Mouse (Mus musculus): ENCODE data around the gene Garnl3. TPM values are rescaled to one million over a fixed set of nuclear protein-coding genes. Genes with fewer than 3 reads are reported as not detected.
A peak's percentile ranks its signal among the peaks of the same experiment; 100 is the strongest.

The Garnl3 gene
- polyA plus RNA-seq, 1 experiment from 2014 or later, result 10.9 TPM

DNA sequence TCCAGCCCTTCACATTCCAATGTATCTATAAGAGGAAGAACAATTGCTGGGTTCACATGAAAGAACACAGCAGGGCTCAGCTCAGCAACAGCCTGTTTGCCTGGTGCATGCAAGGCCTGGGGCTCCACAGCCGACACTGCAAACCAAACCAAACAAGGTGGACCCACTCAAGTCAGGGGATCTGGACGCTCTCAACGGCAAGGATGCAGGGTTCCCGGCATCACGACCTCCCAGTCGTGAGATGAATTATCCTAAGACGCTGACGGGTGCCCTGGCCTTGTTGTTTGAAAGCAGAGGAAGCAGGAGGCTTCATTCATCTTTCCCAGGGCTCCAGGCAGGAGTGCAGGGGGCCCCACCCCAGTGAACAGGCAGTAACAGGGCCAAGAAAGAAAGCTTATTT, 145.6 kb downstream of the Garnl3 start:
- Histone ChIP-seq H3K27ac (ENCODE audit: low read length) (no peak overlapping the region), H3K36me3 (ENCODE audit: insufficient read depth, low read length) (no peaks in the 10 kb centered on the region), H3K9me3 (ENCODE audit: low read length) (no peaks in the 10 kb centered on the region), H3K4me2 (replicated peaks; ENCODE audit: low read depth, low read length) (no peak overlapping the region), H3K4me3 (ENCODE audit: low read length) (no peak overlapping the region), H3K27me3 (ENCODE audit: insufficient read depth, low read length) (no peaks in the 10 kb centered on the region), H3K9ac (replicated peaks; ENCODE audit: low read length) (no peak overlapping the region), H3K4me1 (ENCODE audit: insufficient read depth, low read length) (peaks cover 15% of the 10 kb centered on the region)
- ATAC-seq (ENCODE audit: low FRiP score, low TSS enrichment), result no peak
- 73% methylated on average over 8 of the region's 8 CpGs for WGBS

DNA sequence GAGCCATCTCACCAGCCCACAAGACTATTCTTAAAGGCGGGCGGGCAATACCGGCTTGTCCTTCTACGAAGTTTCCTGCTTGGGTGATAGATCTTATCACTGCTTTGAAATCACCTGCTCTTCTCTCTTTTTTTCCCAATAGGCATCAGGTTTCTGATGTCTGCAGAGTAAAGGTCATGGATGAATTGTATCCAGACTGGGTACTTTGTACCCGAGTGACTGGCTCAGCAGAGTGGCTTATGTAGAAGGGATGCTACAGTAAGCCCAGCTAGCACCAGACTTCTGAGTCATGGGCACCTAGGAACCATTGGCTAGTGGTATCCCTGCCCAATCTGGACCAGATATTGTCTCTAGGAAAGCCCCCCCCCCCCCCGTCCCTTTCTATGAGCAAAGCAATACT, 147.8 kb downstream of the Garnl3 start:
- no peak overlapping the region for H3K9ac ChIP-seq (replicated peaks; ENCODE audit: low read length)
- peaks cover 18% of the 10 kb centered on the region for H3K4me1 ChIP-seq (ENCODE audit: insufficient read depth, low read length)
- 39% methylated on average over 6 of the region's 6 CpGs for WGBS
- no peaks in the 10 kb centered on the region for H3K9me3 ChIP-seq (ENCODE audit: low read length)
- H3K4me2 ChIP-seq (replicated peaks; ENCODE audit: low read depth, low read length), result no peak overlapping the region
- no peak overlapping the region for H3K27ac ChIP-seq (ENCODE audit: low read length)
- no peak for ATAC-seq (ENCODE audit: low FRiP score, low TSS enrichment)
- no peaks in the 10 kb centered on the region for H3K27me3 ChIP-seq (ENCODE audit: insufficient read depth, low read length)
- no peak overlapping the region for H3K4me3 ChIP-seq (ENCODE audit: low read length)
- H3K36me3 ChIP-seq (ENCODE audit: insufficient read depth, low read length), result no peaks in the 10 kb centered on the region

DNA sequence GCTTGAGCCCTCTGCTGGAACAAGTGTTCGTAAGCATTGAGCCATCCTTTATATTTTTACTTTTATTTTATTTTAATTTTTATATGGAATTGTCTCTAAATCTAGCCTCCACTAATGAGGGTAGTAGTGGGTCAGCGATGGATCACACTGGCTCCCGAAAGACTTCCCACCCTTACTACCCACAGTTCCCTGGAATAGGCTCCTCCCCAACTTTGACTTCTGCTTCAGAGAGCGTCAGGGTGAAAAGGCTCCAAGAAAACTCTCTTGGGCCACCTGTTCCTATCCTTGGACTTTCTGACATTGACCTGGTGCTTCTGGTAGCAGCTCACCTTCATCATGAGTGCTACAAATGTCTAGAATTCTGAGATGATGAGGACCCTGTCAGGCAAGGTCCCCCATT, 148.8 kb downstream of the Garnl3 start:
- no peak for ATAC-seq (ENCODE audit: low FRiP score, low TSS enrichment)
- Histone ChIP-seq H3K9me3 (ENCODE audit: low read length) (no peaks in the 10 kb centered on the region), H3K4me2 (replicated peaks; ENCODE audit: low read depth, low read length) (peak overlapping the region; percentile 99), H3K4me3 (ENCODE audit: low read length) (peak overlapping the region; percentile 84), H3K27ac (ENCODE audit: low read length) (peak overlapping the region; percentile 35; the same call in 1 of the 2 replicates), H3K9ac (replicated peaks; ENCODE audit: low read length) (0 out of 2 replicates have a peak overlapping the region, but pooled peaks have one; percentile 39), H3K36me3 (ENCODE audit: insufficient read depth, low read length) (no peaks in the 10 kb centered on the region), H3K4me1 (ENCODE audit: insufficient read depth, low read length) (peaks cover 18% of the 10 kb centered on the region), H3K27me3 (ENCODE audit: insufficient read depth, low read length) (no peaks in the 10 kb centered on the region)
- 6% methylated on average over 4 of the region's 4 CpGs for WGBS

- H3K9ac ChIP-seq (replicated peaks; ENCODE audit: low read length), result peak within 1 kb of the TSS; percentile 82
- H3K4me3 ChIP-seq (ENCODE audit: low read length), result peak within 1 kb of the TSS; percentile 84
- under 1% methylated on average over 50 of the region's 50 CpGs for whole genome bisulfite sequencing
- no peaks in the 10 kb centered on the region for H3K36me3 ChIP-seq (ENCODE audit: insufficient read depth, low read length)
- peaks cover 18% of the 10 kb centered on the region for H3K4me1 ChIP-seq (ENCODE audit: insufficient read depth, low read length)
- H3K4me2 ChIP-seq (replicated peaks; ENCODE audit: low read depth, low read length), result peak within 1 kb of the TSS; percentile 99
- ATAC-seq (ENCODE audit: low FRiP score, low TSS enrichment), result peak; percentile 99
- H3K27ac ChIP-seq (ENCODE audit: low read length), result peak within 1 kb of the TSS; percentile 72
- H3K27me3 ChIP-seq (ENCODE audit: insufficient read depth, low read length), result no peaks in the 10 kb centered on the region
- H3K9me3 ChIP-seq (ENCODE audit: low read length), result no peaks in the 10 kb centered on the region
These were observed 149.7 kb downstream of the Garnl3 start, which contains the start of gene Slc2a8 for GRCm38 (mm10) chr2:32981725-32982271. TSS of gene Slc2a8 (minus strand) at chr2:32982083.

GRCm38 (mm10) chr2:32981281-32981680, 150.2 kb downstream of the Garnl3 start:
- Histone ChIP-seq H3K4me3 (ENCODE audit: low read length) (peak overlapping the region; percentile 84), H3K36me3 (ENCODE audit: insufficient read depth, low read length) (no peaks in the 10 kb centered on the region), H3K9ac (replicated peaks; ENCODE audit: low read length) (peak overlapping the region; percentile 82), H3K27ac (ENCODE audit: low read length) (peak overlapping the region; percentile 72), H3K4me2 (replicated peaks; ENCODE audit: low read depth, low read length) (peak overlapping the region; percentile 99), H3K4me1 (ENCODE audit: insufficient read depth, low read length) (peaks cover 18% of the 10 kb centered on the region), H3K9me3 (ENCODE audit: low read length) (no peaks in the 10 kb centered on the region), H3K27me3 (ENCODE audit: insufficient read depth, low read length) (no peaks in the 10 kb centered on the region)
- peak; percentile 64 for ATAC-seq (ENCODE audit: low FRiP score, low TSS enrichment)
- WGBS, result under 1% methylated on average over 23 of the region's 23 CpGs

- Histone ChIP-seq H3K27ac (ENCODE audit: low read length) (no peak overlapping the region), H3K9me3 (ENCODE audit: low read length) (no peaks in the 10 kb centered on the region), H3K4me3 (ENCODE audit: low read length) (no peak overlapping the region), H3K36me3 (ENCODE audit: insufficient read depth, low read length) (peaks cover 3% of the 10 kb centered on the region; the same call in 1 of the 2 replicates), H3K4me2 (replicated peaks; ENCODE audit: low read depth, low read length) (no peak overlapping the region), H3K27me3 (ENCODE audit: insufficient read depth, low read length) (no peaks in the 10 kb centered on the region), H3K4me1 (ENCODE audit: insufficient read depth, low read length) (peaks cover 18% of the 10 kb centered on the region), H3K9ac (replicated peaks; ENCODE audit: low read length) (no peak overlapping the region)
- 82% methylated on average over 7 of the region's 7 CpGs for WGBS
- no peak for ATAC-seq (ENCODE audit: low FRiP score, low TSS enrichment)
These were observed 151.8 kb downstream of the Garnl3 start for GRCm38 (mm10) chr2:32979675-32980074.

- H3K27me3 ChIP-seq (ENCODE audit: insufficient read depth, low read length), result no peaks in the 10 kb centered on the region
- H3K27ac ChIP-seq (ENCODE audit: low read length), result no peak overlapping the region
- H3K36me3 ChIP-seq (ENCODE audit: insufficient read depth, low read length), result peaks cover 11% of the 10 kb centered on the region
- H3K9me3 ChIP-seq (ENCODE audit: low read length), result no peaks in the 10 kb centered on the region
- 84% methylated on average over 3 of the region's 3 CpGs for WGBS
- no peak for ATAC-seq (ENCODE audit: low FRiP score, low TSS enrichment)
- H3K4me3 ChIP-seq (ENCODE audit: low read length), result no peak overlapping the region
- H3K9ac ChIP-seq (replicated peaks; ENCODE audit: low read length), result no peak overlapping the region
- H3K4me1 ChIP-seq (ENCODE audit: insufficient read depth, low read length), result peaks cover 18% of the 10 kb centered on the region
- H3K4me2 ChIP-seq (replicated peaks; ENCODE audit: low read depth, low read length), result no peak overlapping the region
These were observed 152.8 kb downstream of the Garnl3 start for GRCm38 (mm10) chr2:32978675-32979074.

DNA sequence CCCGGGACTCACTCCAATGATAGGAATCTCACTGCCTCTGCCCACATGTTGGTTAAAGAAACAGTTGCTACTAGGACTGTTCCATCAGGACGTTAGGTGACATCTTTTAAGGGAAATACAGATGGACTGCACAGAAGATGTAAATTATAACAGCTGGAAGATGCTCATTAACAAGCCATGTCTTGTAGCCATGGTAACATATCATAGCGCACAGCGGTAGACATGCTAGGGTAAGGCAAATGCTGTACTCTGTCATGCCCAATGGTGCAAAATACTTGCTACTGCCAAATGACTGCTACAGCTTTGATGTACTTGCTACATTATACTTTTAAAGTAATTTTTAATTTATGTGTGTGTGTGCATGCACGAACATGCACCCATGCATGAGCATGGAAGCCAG, 154.3 kb downstream of the Garnl3 start:
- Histone ChIP-seq H3K4me3 (ENCODE audit: low read length) (no peak overlapping the region), H3K36me3 (ENCODE audit: insufficient read depth, low read length) (peaks cover 17% of the 10 kb centered on the region), H3K4me1 (ENCODE audit: insufficient read depth, low read length) (peaks cover 10% of the 10 kb centered on the region), H3K9me3 (ENCODE audit: low read length) (no peaks in the 10 kb centered on the region), H3K4me2 (replicated peaks; ENCODE audit: low read depth, low read length) (no peak overlapping the region), H3K9ac (replicated peaks; ENCODE audit: low read length) (no peak overlapping the region), H3K27me3 (ENCODE audit: insufficient read depth, low read length) (no peaks in the 10 kb centered on the region), H3K27ac (ENCODE audit: low read length) (no peak overlapping the region)
- WGBS, result 76% methylated on average over 5 of the region's 5 CpGs
- ATAC-seq (ENCODE audit: low FRiP score, low TSS enrichment), result no peak

DNA sequence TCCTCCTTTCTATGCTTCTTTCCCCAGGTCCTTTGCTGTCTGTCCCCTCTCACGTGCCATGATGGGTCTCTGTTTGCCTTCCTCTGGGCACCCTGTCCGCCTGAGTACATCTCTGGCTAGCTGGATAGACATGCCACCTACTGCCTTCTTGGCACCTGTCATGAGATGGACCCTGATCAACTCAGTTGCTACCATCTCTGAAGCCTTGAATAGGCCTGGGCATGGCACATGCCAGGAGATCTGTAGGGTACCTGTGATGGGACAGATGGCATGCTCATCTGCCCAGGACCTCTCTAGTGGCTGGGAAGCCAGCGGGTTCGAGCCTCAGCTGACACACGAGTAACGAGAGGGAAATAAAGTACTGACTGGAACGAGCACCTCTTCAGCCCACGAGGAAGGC, 157.2 kb downstream of the Garnl3 start:
- Histone ChIP-seq H3K27me3 (ENCODE audit: insufficient read depth, low read length) (no peaks in the 10 kb centered on the region), H3K9ac (replicated peaks; ENCODE audit: low read length) (no peak overlapping the region), H3K9me3 (ENCODE audit: low read length) (no peaks in the 10 kb centered on the region), H3K4me2 (replicated peaks; ENCODE audit: low read depth, low read length) (no peak overlapping the region), H3K27ac (ENCODE audit: low read length) (no peak overlapping the region), H3K36me3 (ENCODE audit: insufficient read depth, low read length) (peaks cover 17% of the 10 kb centered on the region), H3K4me3 (ENCODE audit: low read length) (no peak overlapping the region), H3K4me1 (ENCODE audit: insufficient read depth, low read length) (no peaks in the 10 kb centered on the region)
- 88% methylated on average over 8 of the region's 8 CpGs for whole genome bisulfite sequencing
- no peak for ATAC-seq (ENCODE audit: low FRiP score, low TSS enrichment)

GRCm38 (mm10) chr2:32971235-32971634, 160.2 kb downstream of the Garnl3 start:
- H3K27ac ChIP-seq (ENCODE audit: low read length), result no peak overlapping the region
- ATAC-seq (ENCODE audit: low FRiP score, low TSS enrichment), result no peak
- no peaks in the 10 kb centered on the region for H3K27me3 ChIP-seq (ENCODE audit: insufficient read depth, low read length)
- H3K4me1 ChIP-seq (ENCODE audit: insufficient read depth, low read length), result peaks cover 9% of the 10 kb centered on the region
- no peaks in the 10 kb centered on the region for H3K9me3 ChIP-seq (ENCODE audit: low read length)
- no peak overlapping the region for H3K9ac ChIP-seq (replicated peaks; ENCODE audit: low read length)
- no peak overlapping the region for H3K4me3 ChIP-seq (ENCODE audit: low read length)
- H3K36me3 ChIP-seq (ENCODE audit: insufficient read depth, low read length), result peaks cover 17% of the 10 kb centered on the region
- 68% methylated on average over 9 of the region's 9 CpGs for WGBS
- no peak overlapping the region for H3K4me2 ChIP-seq (replicated peaks; ENCODE audit: low read depth, low read length)

Data from kidney, embryonic 16.5 days (tissue).